Mouse (Mus musculus) cerebellum, postnatal 25 days (tissue): Measurements from ENCODE around the gene Tmpo.

Source experiments
- DNase-seq, 2 experiments: peaks; one replicate each; pipeline ENCODE4 v3.0.0; 2021; ENCODE audit warnings: mixed read lengths in 2 of 2

Gene Tmpo

DNA sequence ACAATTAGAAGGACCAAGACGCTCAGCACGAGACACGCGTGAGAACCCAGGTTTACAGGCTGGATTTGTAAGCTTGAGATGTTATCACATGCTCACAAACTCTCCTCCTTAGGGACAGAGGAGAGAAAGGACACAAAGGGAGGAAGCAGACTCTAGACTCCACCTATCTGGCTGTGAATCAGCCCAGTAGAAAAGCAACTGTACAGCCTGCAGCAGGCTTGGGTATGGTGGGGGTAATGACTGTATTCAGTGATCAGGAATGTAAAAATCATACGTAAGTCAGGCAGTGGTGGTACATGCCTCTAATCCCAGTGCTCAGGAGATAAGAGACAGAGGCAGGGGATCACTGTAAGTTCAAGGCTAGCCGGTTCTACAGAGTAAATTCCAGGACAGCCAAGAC is 24.8 kb downstream of the Tmpo start:
- DNase-seq, result no peak

DNA sequence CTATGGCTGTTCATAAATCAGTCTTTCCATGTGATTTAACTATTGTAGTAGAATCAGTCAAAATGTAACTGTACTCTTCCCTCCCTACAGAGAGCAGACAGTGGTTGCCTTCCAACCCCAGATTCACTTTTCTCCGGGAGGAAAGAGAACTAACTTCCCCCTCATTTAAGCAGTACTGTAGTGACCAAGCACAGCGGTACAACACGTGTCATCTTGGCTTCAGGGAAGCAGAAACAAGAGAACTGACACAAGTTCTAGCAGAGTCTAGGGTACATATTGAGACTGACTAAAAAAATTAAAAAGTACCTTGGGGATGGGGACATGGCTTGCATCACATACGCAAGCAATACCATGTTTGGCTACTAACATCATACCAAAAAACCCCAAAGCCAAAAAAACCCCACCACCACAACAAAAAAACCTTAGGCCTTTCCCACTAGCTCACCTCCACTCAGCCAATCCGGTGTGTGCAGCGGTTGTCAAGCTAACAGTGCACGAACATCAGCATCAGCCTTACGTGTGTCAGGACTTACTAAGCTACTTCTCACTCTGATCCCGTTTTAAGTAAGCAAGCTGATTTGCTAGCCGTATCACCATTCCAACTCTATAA is 27.1 kb downstream of the Tmpo start:
- DNase-seq, result no peak

DNA sequence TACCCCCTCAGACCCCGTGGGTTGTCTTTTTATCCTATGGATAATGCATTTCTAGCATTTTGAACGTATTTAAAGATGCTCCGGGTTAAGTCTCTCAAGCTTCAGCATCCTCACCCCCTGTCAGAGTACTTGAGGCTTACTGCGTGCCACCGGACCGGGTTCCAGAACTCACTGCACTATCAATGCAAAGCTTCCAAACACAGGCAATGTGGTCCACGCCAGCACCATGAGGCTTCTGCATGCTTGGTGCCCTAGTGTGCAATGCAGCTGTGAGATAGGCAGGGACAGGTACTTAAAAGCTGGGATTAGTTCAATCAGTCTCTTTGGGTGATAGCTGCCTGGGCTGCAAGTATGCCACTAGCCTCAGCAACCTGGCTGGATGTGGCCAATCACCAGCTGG is 35.7 kb downstream of the Tmpo start:
- no peak for DNase-seq

DNA sequence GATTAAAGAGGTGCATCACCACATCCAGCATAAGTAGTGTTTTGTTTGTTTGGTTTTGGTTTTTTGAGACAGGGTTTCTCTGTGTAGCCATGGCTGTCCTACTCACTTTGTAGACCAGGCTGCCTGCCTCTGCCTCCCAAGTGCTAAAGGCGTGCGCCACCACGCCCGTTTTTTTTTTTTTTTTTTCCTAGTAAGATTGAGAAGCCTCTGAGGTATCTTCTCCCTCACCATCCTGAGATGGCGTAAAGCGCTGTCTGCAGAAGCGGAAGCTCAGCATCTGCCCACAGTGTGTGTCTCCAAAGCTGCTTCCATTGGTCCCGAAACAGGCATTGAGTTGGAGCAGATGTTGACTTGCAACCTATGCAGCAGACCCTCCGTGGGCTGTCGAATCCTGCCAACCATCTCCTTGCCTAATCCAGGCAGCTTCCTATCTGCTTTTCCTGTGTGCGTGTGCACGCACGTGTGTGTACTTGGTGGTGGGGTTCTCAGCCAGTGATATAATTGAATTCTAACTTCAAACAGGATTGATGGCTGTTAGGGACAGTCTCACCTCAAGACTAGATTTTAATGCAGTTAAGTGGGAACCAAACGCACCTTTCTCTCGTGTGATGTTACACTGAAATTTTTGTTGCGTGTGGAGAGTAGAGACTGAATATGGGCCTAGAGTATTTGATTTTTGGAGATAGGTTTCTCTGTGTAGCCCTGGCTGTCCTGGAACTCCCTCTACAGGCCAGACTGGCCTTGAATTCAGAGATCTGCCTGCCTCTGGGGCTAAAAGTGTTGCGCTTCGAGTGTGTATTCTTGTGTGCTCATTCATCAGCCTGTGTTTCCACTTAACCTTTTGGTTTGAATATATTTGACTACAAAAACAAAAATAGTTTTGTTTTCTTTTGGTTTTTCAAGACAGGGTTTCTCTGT is 37.5 kb downstream of the Tmpo start:
- DNase-seq, result no peak

DNA sequence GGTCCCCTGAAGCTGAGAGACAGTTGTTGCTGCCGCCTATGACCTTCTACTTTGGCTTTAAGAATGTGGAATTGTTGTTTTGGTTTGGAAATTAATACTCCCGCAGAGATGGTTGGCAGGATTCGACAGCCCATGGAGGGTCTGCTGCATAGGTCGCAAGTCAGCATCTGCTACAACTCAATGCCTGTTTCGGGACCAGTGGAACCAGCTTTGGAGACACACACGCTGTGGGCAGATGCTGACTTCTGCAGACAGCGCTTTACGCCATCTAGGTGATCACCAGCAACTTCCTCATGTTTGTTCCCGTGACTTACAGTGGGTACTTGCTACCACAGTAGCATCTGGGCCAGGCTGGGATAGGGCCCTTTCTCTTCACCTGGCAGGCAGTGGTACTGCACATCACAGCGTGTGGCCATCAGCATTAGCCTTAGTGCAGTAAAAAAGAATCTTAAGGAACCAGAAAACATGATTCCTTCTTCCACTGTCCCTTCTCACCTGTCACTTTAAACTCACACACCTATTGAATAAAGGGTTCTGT is 38.4 kb downstream of the Tmpo start:
- no peak for DNase-seq

DNA sequence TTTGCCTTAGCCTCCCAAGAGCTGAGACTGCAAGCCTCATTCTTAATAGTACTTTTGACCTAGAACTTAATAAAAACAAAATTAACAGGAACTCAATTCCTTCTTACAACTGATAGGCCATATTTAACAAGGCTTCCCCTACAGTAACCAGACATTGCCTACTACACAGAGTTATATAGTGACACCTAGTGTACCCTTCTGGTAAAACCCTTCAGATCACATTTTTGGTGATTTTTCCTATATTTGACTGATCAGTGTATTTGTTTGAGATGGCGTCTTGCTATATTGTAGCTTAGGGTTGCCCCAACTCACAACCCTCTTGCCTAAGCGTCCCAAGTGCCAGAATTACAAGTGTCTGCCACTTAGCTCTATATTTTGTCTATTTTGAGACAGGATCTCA is 39.6 kb downstream of the Tmpo start:
- DNase-seq, result no peak

DNA sequence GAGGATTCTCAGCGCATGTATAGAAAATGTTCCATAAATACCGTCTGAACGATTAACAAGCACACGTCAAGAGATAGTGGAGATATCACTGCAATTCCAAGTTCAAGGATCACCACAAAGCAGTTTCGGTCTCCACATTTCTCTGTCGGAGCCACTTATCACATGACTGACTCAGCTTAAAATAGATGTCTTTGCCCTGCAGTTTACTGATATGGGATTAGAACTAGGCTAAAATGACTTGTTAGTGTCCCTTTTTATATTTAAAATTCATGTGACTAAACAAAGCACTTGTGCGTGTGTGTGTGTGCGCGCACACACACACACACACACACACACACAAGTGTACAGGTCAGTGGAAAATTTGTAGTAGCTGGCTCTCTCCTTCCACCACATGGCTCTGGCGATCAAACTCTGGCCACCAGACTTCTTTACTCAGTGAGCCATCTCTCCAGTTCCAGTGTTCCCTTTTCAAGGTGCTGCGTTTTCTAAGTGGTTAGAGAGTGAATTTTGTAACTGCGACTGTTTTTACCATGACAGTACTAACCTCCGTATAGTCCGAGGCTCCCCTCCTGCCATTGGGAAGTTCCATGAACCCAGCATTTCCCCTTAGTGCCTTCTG is 41.9 kb downstream of the Tmpo start:
- DNase-seq, result no peak

DNA sequence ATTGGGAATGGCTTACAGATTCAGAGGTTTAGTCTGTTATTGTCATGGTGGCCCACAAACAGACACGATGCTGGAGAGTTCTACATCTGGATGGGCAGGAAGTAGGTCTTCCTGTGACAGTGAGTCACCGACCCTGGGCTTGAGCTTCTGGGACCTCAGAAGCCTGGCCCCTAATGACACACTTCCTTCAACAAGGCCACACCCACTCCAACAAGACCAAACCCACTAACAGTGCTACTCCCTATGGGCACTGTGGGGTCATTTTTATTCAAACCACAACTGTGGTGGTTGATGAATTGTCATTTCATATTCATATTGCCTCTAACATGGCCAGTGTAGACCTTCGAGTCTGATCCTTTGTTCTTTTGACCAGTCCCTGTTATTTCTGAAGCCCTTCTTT is 42.8 kb downstream of the Tmpo start:
- DNase-seq, result no peak

DNA sequence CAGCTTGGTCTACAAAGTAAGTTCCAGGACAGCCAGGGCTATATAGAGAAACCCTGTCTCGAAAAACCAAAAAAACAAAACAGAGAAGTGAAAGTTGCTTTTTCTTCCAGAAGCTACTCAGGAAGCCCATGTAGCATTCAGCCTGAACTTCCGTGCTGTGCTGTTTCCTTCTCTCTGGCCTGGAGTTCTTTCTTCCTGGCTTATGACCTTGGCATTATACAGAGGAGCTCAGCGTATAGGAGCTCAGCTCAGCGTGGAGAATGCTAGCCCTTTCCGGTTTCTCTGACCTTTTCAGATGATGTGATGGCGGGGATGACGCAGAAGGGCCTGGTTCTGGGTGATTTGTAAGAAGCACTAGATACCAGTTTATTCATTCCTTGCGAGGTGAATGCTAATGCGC is 43.7 kb downstream of the Tmpo start:
- no peak for DNase-seq

DNA sequence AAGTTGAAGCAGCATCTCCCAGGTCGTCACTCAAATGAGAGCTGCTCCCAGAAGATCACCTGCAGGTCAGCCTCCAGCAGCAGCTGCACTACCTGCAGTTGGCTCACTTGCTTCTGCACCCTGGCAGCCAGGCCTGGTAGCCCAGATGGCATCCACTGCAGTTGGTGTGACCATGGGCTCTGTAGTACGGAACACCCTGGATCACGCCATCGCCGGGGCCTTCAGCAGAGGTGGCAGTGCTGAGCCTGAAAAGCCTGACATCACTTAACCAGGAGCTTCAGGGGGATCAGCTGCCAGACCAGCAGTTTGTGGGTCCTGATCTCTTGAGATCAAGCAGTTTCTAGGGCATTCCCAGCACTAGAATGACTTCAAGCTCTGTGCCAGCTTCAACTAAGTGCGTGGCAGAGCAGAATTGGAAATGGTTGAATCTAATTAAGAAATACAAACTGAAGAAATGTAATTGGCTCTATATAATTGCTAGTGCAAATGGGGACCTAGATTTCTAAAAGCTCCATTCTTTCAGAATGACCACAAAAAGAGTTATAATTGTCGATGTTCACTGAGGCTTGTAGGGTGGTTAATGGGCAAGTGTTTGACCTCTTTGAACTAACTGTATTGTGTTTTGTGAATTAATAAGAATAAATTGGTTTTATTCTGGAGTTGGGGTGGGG is 45.7 kb downstream of the Tmpo start:
- no peak for DNase-seq

DNA sequence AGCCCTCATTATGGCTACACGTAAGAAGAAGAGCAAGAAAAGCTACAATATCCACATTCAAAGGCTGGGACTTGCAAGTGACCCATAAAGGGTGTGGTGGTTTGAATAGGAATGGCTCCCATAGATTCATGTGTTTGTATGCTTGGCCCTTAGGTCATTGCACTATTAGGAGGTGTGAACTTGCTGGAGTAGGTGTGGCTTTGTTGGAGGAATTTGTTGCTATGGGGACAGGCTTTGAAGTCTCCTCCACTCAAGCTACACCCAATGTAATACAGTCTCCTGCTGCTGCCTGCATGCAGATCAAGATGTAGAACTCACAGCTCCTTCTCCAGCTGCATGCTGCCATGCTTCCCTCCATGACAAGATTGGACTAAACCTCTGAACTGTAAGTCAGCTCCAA is 49.5 kb downstream of the Tmpo start:
- no peak for DNase-seq

DNA sequence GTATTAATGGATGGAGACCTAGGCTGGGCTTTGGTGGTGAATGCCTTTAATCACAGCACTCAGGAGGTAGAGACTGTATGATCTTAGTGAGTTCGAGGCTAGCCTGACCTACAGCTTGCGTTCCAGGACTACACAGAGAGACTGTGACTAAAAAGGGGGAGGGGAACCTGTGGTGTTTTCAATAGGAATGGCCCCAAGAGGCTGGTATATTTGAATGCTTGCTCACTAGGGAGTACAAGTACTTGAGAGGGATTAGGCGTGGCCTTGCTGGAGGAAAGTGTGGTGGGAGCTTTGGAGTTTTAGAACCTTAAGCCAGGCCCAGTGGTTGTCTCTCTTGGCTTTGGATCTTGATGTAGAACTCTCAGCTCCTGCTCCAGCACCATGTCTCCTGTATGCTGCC is 50.3 kb downstream of the Tmpo start:
- no peak for DNase-seq

DNA sequence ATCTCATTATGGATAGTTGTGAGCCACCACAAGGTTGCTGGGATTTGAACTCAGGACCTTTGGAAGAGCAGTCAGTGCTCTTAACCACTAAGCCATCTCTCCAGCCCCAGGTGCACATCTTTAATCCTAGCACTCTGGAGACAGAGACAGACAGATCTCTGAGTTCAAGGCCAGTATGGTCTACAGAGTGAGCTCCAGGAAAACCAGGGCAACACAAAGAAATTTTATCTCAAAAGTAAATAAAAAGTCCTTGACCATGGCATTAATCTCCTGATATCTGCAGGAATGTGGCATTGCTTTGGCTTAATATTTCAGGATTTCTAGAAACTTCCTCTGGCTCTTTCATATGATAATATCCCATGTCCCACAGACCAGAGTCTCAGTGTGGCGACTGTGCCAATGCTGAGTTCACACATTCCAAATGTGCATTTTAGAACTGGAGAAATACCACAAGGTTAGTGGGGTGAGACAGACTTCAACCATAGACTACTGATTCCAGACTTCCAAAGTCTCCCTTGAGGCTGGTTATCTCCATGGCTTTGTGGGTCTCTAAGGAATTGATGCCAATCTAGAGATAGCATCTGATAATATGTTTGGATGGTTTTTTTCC is 52.5 kb downstream of the Tmpo start:
- no peak for DNase-seq

DNA sequence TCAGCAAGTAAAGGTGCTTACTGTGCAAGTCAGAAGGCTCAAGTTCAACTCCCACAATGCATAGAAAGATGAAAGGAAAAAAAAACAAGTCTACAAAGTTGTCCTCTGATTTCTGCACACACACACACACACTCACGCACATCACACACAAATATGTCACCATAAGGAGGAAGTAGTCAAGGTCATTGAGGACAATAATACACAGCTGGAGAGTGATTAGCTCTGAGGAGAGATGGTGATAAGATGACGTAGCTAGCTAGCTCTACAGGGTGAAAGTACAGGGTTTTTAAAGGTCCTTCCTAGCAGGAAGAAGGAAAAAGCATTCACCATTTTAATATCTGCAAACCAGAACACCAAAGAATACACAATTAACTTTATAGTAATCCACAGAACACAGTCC is 53.7 kb downstream of the Tmpo start:
- no peak for DNase-seq

DNA sequence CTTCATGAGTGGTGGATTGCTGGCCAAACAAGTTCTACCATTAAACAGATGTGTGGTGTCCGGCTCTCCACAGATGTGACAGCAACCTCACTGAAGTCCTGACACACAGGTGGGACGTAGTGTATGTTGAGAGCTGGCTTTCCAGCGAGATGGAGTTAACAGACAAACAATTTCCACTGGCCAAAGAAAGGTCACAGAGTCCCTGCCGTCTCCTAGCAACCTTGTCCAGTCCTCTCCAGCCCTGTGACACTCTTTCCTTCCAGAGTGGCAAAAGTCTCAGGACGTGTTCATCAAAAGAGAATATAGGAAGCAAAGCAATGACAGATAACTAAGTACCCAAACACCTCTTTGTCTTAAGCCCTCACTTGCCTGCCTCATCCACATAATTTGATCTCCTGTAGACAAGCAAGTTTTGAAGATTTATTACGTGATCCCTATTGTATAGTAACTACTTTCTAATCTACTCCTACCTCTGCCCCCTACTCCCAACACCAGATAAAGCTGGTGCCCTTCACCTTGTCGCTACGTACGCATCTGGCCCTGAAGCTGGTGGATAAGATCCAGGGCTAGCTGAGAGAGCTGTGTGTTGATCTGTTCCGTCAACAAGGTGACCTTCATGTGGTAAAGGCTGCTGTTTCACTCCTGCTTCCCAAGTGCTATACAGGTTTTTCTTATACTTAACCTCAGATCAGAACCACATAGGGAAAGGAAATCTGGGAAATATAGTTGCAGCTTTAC is 54.3 kb downstream of the Tmpo start:
- DNase-seq, result no peak

DNA sequence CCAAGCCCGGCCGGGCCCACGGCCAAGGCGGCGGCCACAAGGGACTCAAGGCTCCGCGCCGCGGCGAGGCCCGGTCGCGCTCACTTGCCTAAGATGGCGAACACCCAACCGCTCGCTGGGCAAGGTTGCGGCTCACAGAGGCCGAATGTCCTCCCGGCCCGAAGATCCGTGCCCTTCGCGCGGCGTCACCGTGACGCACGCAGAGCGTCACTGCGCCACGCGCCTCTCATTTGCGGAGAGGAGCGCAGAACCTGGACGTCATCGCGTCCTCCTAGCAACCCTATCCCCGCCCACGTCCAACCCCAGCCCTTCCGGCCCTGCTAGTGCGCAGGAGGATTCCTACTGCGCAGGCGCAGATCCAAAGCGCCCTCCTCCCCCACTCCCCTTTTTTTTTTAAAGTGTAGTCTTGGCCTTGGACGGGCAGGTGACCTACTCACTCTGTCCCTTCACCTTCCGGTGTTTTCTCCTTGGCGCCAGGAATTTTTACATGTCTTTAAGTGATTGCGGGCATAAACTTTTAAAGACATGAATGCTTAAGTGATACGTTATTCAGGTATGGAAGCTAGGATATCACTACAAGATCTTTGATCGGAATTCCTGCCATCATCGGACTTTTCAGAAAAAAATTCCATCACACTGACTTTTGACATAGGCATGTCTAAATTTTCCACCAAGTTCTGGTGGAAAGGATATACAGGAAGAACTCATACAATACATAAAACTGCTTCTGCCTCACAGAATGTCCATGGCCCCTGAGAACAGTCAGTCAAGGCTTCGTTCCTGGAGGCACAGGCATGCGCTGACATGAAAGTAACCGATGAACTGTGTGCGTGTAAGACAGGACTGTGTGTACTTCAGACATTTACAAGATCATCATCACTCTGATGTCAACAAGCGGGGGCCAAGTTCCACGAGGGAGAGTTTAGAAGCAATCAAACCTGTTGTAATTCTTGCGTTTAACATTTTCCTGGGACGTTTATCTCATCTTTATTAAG is 57.0 kb downstream of the Tmpo start, which contains the start of gene Slc25a3:
TSS of gene Slc25a3 (minus strand) at position 232 of the 995 bp plus-strand sequence.
- DNase-seq, result peak; percentile 98 to 99

DNA sequence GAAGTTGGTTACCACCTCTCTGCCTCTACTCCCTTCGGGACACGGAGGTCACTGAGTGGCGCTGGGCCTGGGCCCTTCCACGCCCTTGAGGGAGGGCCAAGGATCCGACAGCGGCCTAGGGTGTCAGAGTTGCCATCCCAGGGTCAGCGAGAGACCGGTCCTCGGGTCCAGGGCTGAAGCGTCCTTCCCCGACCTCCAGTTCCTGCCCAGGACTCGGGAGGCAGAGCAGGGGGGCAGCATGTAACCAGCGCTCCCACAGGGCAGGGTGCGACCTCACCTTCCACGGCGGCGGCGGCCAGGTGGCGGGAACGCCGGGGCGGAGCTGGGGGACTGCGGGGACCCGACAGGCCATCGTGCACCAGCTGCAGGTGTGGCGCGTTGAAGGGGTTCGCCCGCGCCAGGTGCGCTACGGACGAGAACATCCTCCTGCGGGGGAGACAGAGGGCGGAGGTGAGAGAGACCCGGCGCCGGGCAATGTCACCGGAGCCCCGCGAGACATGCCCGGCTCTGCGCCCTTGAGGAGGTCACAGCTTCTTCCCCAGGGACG is 57.8 kb downstream of the Tmpo start:
- DNase-seq, result peak in 1 of 2 experiments; percentile 70

DNA sequence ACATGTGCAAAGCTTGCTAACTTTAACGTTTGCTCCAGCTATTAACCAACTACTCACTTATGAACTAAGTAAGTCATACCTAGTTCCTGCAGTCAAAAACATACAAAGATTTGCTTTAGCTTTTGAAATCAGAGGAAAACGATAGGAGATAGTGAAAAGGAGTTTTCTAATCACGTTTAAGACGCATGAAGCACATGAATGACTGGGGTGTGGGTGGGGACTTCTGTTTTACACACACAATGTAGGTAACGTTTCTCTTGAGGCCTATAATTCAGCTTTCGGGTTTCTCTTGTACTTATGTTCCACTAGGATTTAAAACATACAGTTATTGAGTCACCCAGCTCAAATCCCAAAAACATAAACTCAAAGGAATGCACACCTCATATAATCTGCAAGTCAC is 58.5 kb downstream of the Tmpo start:
- DNase-seq, result no peak

DNA sequence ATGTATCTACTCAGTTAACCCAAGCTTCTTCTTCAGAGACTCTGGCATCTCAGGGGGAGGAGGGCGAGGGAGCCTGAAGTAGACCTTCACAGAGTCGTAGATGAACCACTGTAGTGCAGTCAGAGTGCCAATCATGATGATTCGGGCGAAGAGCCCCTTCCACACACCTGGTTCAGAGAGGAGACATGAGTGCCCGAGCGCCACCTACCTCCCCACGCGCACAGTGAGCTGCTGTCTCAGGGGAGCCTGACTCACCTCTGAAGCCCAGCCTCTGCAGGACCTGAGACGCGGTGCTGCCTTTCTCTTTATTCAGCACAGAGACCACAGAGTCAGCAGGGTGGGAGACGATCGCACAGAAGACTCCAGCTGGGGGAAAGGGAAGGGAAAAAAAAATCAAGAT is 64.2 kb downstream of the Tmpo start:
- peak in 1 of 2 experiments; percentile 21 for DNase-seq

DNA sequence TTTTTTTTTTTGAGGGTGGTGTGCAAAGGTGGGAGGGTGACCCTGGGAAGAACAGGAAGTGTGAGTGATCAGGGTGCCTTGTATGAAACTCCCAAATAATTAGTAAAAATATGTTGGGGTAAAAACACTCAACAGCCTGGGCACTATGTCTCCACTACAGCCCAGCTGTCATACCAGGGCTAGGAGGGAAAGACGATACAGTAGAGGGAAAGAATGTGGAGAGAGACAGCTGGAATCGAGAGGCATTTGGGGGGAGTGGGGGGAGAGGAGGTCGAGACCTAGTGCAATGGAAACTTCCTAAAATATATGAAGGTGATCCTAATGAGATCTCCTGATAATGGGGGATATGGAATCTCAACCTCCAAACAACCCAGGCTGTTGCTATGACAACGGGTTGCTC is 71.3 kb downstream of the Tmpo start:
- DNase-seq, result no peak
